Mouse (Mus musculus) adrenal gland, postnatal 10 days (tissue): ENCODE data around the gene Fuca1. TPM values are rescaled to one million over a fixed set of nuclear protein-coding genes. Genes with fewer than 3 reads are reported as not detected.
A peak's percentile ranks its signal among the peaks of the same experiment; 100 is the strongest.
"Not testable (repeated sequence)": the region's sequence is repeated elsewhere in the genome, so short reads cannot be mapped to it uniquely, and the experiment has no call there.

Experiments used
- DNase-seq: peaks from one replicate; pipeline ENCODE4 v3.0.0; 2021; ENCODE audit warnings: mixed read lengths
- total RNA-seq, 2 experiments: library from RNA; stranded (reverse); gene quantifications; 2 replicates each; pipeline ENCODE4 v1.2.3; 2021

The Fuca1 gene
- total RNA-seq, 2 experiments from 2014 or later: 96.9 to 109 TPM

- no peak for DNase-seq
Measured at GRCm38 (mm10) chr4:135924418-135924817, 3.9 kb downstream of the Fuca1 start.

- DNase-seq: no peak
Measured at GRCm38 (mm10) chr4:135925341-135925740, 4.8 kb downstream of the Fuca1 start.

- no peak for DNase-seq
Measured at GRCm38 (mm10) chr4:135926195-135926808, 5.8 kb downstream of the Fuca1 start.

- no peak for DNase-seq
Measured at GRCm38 (mm10) chr4:135926861-135927260, 6.3 kb downstream of the Fuca1 start.

GRCm38 (mm10) chr4:135928376-135928775 is 7.8 kb downstream of the Fuca1 start:
- DNase-seq: no peak

- no peak for DNase-seq
Measured at GRCm38 (mm10) chr4:135929405-135929804, 8.9 kb downstream of the Fuca1 start.

GRCm38 (mm10) chr4:135929828-135930227 is 9.3 kb downstream of the Fuca1 start:
- DNase-seq: no peak

GRCm38 (mm10) chr4:135930239-135930638 is 9.7 kb downstream of the Fuca1 start:
- DNase-seq: no peak

GRCm38 (mm10) chr4:135931832-135932231 is 11.3 kb downstream of the Fuca1 start:
- DNase-seq: no peak

- DNase-seq: no peak
Measured at GRCm38 (mm10) chr4:135934708-135935500, 14.4 kb downstream of the Fuca1 start.

GRCm38 (mm10) chr4:135935502-135935901 is 15.0 kb downstream of the Fuca1 start:
- DNase-seq: peak; percentile 55

- DNase-seq: no peak
Measured at GRCm38 (mm10) chr4:135938858-135939257, 18.3 kb downstream of the Fuca1 start.

GRCm38 (mm10) chr4:135941026-135941425 is 20.5 kb downstream of the Fuca1 start:
- DNase-seq: not testable (repeated sequence)

GRCm38 (mm10) chr4:135942193-135942592 is 21.7 kb downstream of the Fuca1 start:
- no peak for DNase-seq

- DNase-seq: no peak
Measured at GRCm38 (mm10) chr4:135943389-135943788, 22.9 kb downstream of the Fuca1 start.

GRCm38 (mm10) chr4:135945706-135946105 is 25.2 kb downstream of the Fuca1 start:
- DNase-seq: no peak

- peak; percentile 98 for DNase-seq
Measured at GRCm38 (mm10) chr4:135946278-135946658, 25.7 kb downstream of the Fuca1 start, which contains the start of gene Hmgcl. Gene Hmgcl, plus strand, starts transcription at chr4:135946448.

- no peak for DNase-seq
Measured at GRCm38 (mm10) chr4:135946659-135947301, 26.2 kb downstream of the Fuca1 start.

GRCm38 (mm10) chr4:135948142-135948541 is 27.6 kb downstream of the Fuca1 start:
- DNase-seq: no peak

- no peak for DNase-seq
Measured at GRCm38 (mm10) chr4:135949475-135949874, 28.9 kb downstream of the Fuca1 start.

GRCm38 (mm10) chr4:135949911-135950310 is 29.4 kb downstream of the Fuca1 start:
- no peak for DNase-seq

GRCm38 (mm10) chr4:135950365-135950764 is 29.8 kb downstream of the Fuca1 start:
- no peak for DNase-seq

GRCm38 (mm10) chr4:135951505-135951904 is 31.0 kb downstream of the Fuca1 start:
- no peak for DNase-seq
